Mouse (Mus musculus) liver, embryonic 13.5 days (tissue): ENCODE measurements around the gene Ndufv1. TPM values are rescaled to one million over a fixed set of nuclear protein-coding genes. Genes with fewer than 3 reads are reported as not detected.
"Not testable (repeated sequence)": the region's sequence is repeated elsewhere in the genome, so short reads cannot be mapped to it uniquely, and the experiment has no call there.

Experiments
- ATAC-seq: fragments of 200-750 bp; cut with Nextera tagmentation; 2 replicates; pipeline ENCODE4 v1.8.0; 2017; ENCODE audit warnings: low read depth, mild to moderate bottlenecking, moderate number of reproducible peaks, moderate library complexity
- DNase-seq: peaks from one replicate; pipeline ENCODE4 v3.0.0; 2022
- H3K27ac ChIP-seq: fragments of 300-500 bp; sonication (generic); 2 replicates; pipeline ENCODE4 v1.5.1; 2015; ENCODE audit warnings: moderate library complexity, mild to moderate bottlenecking, inconsistent platforms
- H3K27me3 ChIP-seq: fragments of 300-500 bp; sonication (generic); 2 replicates; pipeline ENCODE4 v1.6.1; 2015; ENCODE audit warnings: mild to moderate bottlenecking, inconsistent platforms
- H3K36me3 ChIP-seq: fragments of 300-500 bp; sonication (generic); 2 replicates; pipeline ENCODE4 v1.6.1; 2015; ENCODE audit warnings: mild to moderate bottlenecking, inconsistent platforms
- H3K4me1 ChIP-seq: fragments of 300-500 bp; sonication (generic); replicated peaks from 2 replicates; pipeline ENCODE4 v1.6.1; 2015; ENCODE audit warnings: inconsistent platforms
- H3K4me2 ChIP-seq: fragments of 300-500 bp; sonication (generic); 2 replicates; pipeline ENCODE4 v1.6.1; 2015; ENCODE audit warnings: inconsistent platforms, mild to moderate bottlenecking, moderate library complexity
- H3K4me3 ChIP-seq: fragments of 300-500 bp; sonication (generic); replicated peaks from 2 replicates; pipeline ENCODE4 v1.5.1; 2015; ENCODE audit warnings: mild to moderate bottlenecking, inconsistent platforms
- H3K9ac ChIP-seq: fragments of 300-500 bp; sonication (generic); 2 replicates; pipeline ENCODE4 v1.6.1; 2015; ENCODE audit warnings: mild to moderate bottlenecking, inconsistent platforms
- H3K9me3 ChIP-seq: fragments of 300-500 bp; sonication (generic); replicated peaks from 2 replicates; pipeline ENCODE4 v1.6.1; 2016; ENCODE audit warnings: inconsistent platforms
- WGBS: fragments of 180-500 bp; shearing (Covaris S2); methylation state at CpG from one replicate; pipeline ENCODE4 v1.1.7; 2015; ENCODE audit not compliant: insufficient replicate concordance; 5-methylcytosine and 5-hydroxymethylcytosine counted together
- polyA plus RNA-seq: library from polyadenylated mRNA; unstranded; fragments of >200 nt; fragmentation: Nextera tagmentation; extraction: Ambion mirVana; gene quantifications from 2 replicates; pipeline ENCODE4 v1.2.1, GENCODE M21; 2015

Gene Ndufv1
- polyA plus RNA-seq: 171 and 174 TPM in 2 replicates

DNA sequence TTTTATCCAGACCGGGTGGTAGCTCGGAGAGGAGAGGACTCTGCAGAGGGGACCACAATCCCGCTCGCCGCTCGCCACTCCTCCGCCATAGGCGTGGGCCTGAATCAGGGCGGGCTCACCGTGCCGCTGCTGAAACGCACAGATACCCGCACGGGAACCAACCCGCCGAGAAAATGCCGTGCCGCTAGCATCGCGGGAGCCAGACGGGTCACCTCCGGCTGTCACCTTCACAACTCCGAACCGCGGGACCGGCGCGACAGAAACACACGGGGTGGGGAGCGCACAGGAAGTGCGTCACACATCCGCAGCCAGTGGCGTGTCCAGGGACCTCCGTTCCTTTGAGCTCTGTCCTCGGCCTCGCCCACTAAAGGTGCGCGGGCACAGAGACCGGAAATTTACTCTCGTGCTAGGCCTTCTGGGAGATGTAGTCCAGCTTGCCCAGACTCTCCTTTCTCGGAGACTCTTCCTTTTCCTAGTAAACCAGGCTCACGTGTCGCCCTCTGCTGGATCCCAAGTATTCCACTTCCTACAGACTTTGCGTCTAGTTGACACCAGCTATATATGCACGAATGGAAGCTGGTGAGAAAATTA is at the start of gene Ndufv1:
Gene Ndufv1 (minus strand): TSS at position 375 of the 591 bp plus-strand sequence.
- no peaks in the 10 kb centered on the region for H3K9me3 ChIP-seq
- peak within 1 kb of the TSS; percentile 85 for H3K4me3 ChIP-seq
- under 1% methylated on average over 45 of the region's 45 CpGs for WGBS
- no peaks in the 10 kb centered on the region for H3K27me3 ChIP-seq
- ATAC-seq (peak; percentile 98), DNase-seq (peak; percentile 97)
- H3K9ac ChIP-seq: peak within 1 kb of the TSS; percentile 86
- peak within 1 kb of the TSS; percentile 79 for H3K4me2 ChIP-seq
- H3K36me3 ChIP-seq: peaks cover 34% of the 10 kb centered on the region
- peaks cover 48% of the 10 kb centered on the region for H3K4me1 ChIP-seq
- H3K27ac ChIP-seq: peak within 1 kb of the TSS; percentile 81

DNA sequence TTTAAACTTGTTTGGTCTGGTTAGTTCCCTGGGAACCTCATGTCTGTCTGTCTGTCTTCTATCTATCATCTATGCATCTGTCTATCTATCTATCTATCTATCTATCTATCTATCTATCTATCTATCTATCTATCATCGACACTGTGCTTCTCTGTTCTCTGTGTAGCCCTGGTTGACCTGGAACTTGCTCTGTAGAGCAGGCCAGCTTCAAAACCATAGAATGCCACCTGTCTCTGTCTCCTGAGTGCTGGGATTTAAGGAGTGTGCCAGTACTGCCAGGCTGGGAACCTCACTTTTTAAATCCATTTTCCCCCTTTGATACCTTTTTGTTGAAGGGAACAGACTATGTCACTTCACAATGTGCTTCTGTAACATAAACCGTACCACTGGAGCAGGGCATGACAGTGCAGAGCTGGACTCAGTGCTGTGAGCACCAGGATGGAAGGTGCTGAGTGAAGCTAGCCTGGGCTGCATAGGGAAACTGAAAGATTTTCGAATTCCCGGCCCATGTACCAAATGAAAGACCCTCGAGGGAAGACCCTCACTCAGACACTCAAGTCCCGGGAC is 48.4 kb upstream of the Ndufv1 start:
- 68% methylated on average over 6 of the region's 6 CpGs for WGBS
- Histone ChIP-seq H3K4me1 (peaks cover 55% of the 10 kb centered on the region), H3K4me3 (no peak overlapping the region), H3K36me3 (no peaks in the 10 kb centered on the region), H3K9me3 (no peaks in the 10 kb centered on the region), H3K9ac (no peak overlapping the region), H3K4me2 (no peak overlapping the region), H3K27ac (peak overlapping the region; percentile 14), H3K27me3 (no peaks in the 10 kb centered on the region)
- no peak for DNase-seq
- ATAC-seq: no peak

DNA sequence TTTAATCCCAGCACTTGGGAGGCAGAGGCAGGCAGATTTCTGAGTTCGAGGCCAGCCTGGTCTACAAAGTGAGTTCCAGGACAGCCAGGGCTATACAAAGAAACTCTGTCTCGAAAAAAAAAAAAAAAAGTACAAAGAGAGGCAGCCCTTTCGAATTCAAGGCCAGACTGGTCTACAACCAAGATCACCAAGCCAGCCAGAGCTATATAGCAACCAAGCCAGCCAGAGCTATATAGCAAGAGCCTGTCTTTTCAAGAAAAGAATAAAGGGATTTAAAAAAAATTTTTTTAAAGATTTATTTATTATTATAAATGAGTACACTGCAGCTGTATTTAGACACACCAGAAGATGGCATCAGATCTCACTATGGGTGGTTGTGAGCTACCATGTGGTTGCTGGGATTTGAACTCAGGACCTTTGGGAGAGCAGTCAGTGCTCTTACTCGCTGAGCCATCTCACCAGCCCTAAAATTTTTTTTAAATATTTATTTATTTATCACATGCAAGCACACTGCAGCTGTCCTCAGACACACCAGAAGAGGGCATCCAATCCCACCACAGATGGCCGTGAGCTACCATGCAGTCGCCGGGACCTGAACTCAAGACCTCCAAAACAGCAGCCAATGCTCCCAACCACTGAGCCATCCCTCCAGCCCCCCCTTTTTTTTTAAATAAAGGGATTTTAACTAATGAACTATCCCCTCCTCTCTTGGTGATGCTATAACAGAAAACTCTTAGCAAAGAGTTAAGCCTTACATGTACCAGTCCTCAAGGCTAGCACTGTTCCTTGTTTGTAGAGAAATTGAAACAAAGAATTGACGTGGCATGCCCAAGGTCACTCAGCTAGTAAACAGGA is 47.7 kb upstream of the Ndufv1 start:
- peak overlapping the region; percentile 84 for H3K27ac ChIP-seq
- not testable (repeated sequence) for H3K9me3 ChIP-seq, H3K9ac ChIP-seq, DNase-seq, H3K4me3 ChIP-seq, H3K27me3 ChIP-seq, H3K36me3 ChIP-seq, ATAC-seq
- peaks cover 62% of the 10 kb centered on the region for H3K4me1 ChIP-seq
- 80% methylated on average over 8 of the region's 8 CpGs for WGBS
- peak overlapping the region; percentile 68; the same call in 1 of the 2 replicates for H3K4me2 ChIP-seq

DNA sequence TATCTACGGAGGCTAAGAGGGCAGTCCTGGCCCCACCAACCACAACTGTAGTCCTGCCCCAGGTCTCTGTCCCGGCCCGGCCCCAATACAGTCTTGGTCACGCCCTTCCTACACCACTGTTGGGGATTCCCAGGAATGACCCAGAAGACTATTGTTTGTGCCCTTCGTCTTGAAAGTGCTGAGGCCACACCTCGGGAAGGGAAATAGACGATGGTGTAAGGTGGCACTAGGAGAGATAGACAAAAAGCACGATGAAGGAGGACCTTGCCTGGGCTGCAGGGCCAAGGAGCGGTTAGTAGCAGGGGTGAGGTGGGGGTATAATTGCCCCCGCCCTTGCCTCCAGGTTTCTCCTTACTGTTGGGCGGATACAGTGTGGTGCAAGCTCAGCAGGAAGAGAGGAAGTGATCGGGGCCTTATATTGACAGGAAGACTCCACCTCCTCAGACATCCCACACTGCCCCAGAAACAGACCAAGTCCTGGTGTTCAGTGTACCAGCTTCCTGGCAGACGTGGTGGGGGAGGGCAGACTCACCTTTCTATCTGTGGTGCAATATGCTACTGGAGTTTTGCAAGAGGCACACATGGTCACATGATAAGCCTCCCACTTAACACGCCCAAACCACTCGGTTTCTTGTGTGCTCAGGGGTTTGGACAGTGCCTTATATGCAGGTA is 46.6 kb upstream of the Ndufv1 start, which contains the start of gene Gstp3:
Gene Gstp3 (minus strand): TSS at position 501 of the 672 bp plus-strand sequence.
- WGBS: 15% methylated on average over 15 of the region's 15 CpGs
- peak within 1 kb of the TSS; percentile 60 for H3K9ac ChIP-seq
- H3K4me2 ChIP-seq: peak within 1 kb of the TSS; percentile 68
- peaks cover 63% of the 10 kb centered on the region for H3K4me1 ChIP-seq
- peak; percentile 72 for DNase-seq
- H3K27ac ChIP-seq: peak within 1 kb of the TSS; percentile 84
- H3K9me3 ChIP-seq: no peaks in the 10 kb centered on the region
- peak within 1 kb of the TSS; percentile 44 for H3K4me3 ChIP-seq
- no peaks in the 10 kb centered on the region for H3K36me3 ChIP-seq
- no peaks in the 10 kb centered on the region for H3K27me3 ChIP-seq
- ATAC-seq: peak; percentile 92

DNA sequence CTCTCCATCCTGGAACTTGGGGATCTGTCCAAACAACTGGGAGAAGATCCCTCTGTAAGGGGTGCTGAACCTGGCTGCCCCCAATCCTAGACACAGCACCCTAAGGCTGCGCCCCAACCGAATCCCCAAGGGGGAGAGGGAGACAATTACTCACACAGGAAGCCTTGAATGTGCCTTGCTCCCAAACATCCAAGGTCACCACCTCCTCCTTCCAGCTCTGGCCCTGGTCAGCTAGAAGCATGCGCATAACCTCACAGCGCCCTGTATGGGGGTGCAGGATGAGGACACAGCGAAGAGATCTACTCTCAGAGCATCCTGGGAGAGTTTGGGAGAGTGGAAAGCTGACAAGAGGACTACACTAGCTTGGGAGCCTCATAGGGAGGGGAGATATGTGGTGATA is 46.0 kb upstream of the Ndufv1 start:
- H3K4me1 ChIP-seq: peaks cover 61% of the 10 kb centered on the region
- H3K4me3 ChIP-seq: peak overlapping the region; percentile 44

DNA sequence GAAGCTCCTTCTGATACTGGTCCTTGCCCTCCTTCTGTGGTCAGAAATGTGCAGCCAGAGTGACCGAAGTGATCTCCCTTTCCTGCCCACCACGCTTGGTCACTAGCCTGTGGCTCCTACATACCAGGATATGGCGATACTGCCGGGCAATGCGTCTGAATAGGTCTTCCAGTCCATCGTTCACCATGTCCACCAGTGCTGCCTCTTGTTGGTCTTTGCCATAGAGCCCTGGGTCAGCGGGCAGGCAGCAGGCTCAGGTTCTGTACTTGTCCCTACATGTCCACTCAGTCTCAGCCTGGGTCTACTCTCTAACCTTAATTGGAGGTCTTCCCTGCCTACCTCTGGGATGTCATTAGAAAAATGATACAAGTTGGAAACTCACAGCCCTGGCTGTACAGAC is 45.4 kb upstream of the Ndufv1 start:
- Histone ChIP-seq H3K27me3 (no peaks in the 10 kb centered on the region), H3K9ac (peak overlapping the region; percentile 60; the same call in 1 of the 2 replicates), H3K9me3 (no peaks in the 10 kb centered on the region), H3K4me1 (peaks cover 61% of the 10 kb centered on the region), H3K36me3 (no peaks in the 10 kb centered on the region), H3K4me3 (no peak overlapping the region), H3K4me2 (peak overlapping the region; percentile 68; the same call in 1 of the 2 replicates), H3K27ac (peak overlapping the region; percentile 84)
- no peak for ATAC-seq
- no peak for DNase-seq
- 87% methylated on average over 7 of the region's 7 CpGs for WGBS

More for the DNA sequence above, 46.0 kb upstream of the Ndufv1 start:
- 82% methylated on average over 5 of the region's 5 CpGs for WGBS
- Histone ChIP-seq H3K36me3 (no peaks in the 10 kb centered on the region), H3K27ac (peak overlapping the region; percentile 84), H3K4me2 (peak overlapping the region; percentile 68), H3K9me3 (no peaks in the 10 kb centered on the region), H3K9ac (peak overlapping the region; percentile 60), H3K27me3 (no peaks in the 10 kb centered on the region)
- no peak for DNase-seq
- no peak for ATAC-seq

DNA sequence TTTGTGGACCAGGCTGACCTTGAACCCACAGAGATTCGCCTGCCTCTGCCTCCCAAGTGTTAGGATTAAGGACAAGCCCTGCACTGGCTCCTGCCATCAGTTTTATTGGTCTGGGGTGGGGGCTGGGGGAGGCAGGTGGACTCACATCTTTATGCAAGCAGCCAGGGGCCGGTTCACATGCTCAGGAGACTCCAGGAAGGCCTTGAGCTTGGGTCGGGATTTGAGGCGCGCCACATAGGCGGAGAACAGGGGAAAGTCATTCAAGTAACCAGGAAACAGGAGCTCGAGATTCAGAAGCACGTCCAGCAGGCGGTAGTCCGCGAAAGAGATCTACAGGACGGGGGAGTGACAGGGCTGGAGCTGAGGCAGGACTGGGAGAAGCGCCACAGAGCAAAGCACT is 44.8 kb upstream of the Ndufv1 start:
- DNase-seq (no peak), ATAC-seq (no peak)
- no peak overlapping the region for H3K4me2 ChIP-seq
- no peaks in the 10 kb centered on the region for H3K36me3 ChIP-seq
- H3K9me3 ChIP-seq: no peaks in the 10 kb centered on the region
- H3K27ac ChIP-seq: peak overlapping the region; percentile 84
- H3K4me1 ChIP-seq: peaks cover 66% of the 10 kb centered on the region
- no peak overlapping the region for H3K9ac ChIP-seq
- no peak overlapping the region for H3K4me3 ChIP-seq
- no peaks in the 10 kb centered on the region for H3K27me3 ChIP-seq
- WGBS: 75% methylated on average over 13 of the region's 13 CpGs

DNA sequence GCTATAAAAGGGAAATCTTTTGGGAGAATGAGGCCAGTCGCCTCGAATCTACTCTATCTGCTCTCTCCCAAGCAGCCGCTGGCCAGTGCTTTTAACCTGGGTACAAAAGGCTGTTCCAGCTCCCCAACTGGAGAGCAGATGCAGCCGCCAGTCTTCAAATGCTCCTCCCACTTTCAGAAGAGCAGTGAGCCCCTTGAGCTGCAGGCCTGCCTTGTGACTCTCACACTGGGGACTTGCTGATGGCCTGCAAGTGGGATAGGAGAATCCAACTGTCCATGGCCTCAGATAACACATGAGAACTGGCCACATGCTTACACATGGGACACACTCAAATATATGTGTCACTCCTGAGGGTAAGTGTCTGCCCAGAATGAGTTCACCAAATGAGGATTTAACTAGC is 44.1 kb upstream of the Ndufv1 start:
- Histone ChIP-seq H3K4me3 (no peak overlapping the region), H3K4me1 (peaks cover 69% of the 10 kb centered on the region), H3K36me3 (no peaks in the 10 kb centered on the region), H3K27ac (peak overlapping the region; percentile 84), H3K9ac (peak overlapping the region; percentile 30; the same call in 1 of the 2 replicates), H3K9me3 (no peaks in the 10 kb centered on the region), H3K4me2 (no peak overlapping the region), H3K27me3 (no peaks in the 10 kb centered on the region)
- WGBS: 54% methylated on average over 4 of the region's 4 CpGs
- no peak for ATAC-seq
- DNase-seq: no peak

DNA sequence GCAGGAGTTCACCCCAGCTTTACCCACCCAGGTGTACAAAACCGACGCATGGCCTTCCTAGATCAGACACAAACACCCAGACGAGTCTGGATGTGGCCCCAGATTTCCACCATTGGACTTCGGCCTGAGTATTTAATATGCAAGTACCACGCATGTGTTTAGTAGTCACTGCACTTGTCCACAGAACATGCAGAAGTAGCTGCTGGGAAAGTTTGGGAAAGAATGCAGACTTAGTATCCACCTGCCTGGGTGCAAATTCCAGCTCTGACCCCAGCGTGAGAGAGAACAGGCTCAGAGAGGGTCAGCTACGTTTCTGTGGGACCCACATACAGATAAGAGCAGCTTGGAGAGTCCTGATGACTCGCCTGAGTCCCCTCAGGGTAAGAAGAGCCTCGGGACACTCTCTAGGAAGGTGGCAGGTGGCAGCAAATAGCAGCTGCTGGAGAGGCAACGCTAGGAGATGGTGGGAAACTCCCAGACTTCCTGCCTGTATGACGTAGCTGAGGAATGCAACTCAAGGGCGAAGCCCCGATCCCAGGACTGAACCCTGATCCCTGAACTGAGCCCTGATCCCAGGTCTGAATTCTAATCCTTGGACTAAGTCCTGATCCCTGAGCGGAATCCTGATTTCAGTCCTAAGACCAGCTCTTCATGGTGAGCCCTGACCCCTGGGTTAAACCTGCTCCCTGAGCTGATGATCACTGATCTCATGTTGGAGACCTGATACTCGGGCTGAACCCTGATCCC is 43.5 kb upstream of the Ndufv1 start:
- 53% methylated on average over 15 of the region's 15 CpGs for WGBS
- H3K4me1 ChIP-seq: peaks cover 68% of the 10 kb centered on the region
- H3K4me2 ChIP-seq: no peak overlapping the region
- ATAC-seq (no peak), DNase-seq (no peak)
- peak overlapping the region; percentile 30; the same call in 1 of the 2 replicates for H3K9ac ChIP-seq
- H3K9me3 ChIP-seq: no peaks in the 10 kb centered on the region
- H3K27me3 ChIP-seq: no peaks in the 10 kb centered on the region
- H3K36me3 ChIP-seq: no peaks in the 10 kb centered on the region
- peak overlapping the region; percentile 84 for H3K27ac ChIP-seq
- no peak overlapping the region for H3K4me3 ChIP-seq

DNA sequence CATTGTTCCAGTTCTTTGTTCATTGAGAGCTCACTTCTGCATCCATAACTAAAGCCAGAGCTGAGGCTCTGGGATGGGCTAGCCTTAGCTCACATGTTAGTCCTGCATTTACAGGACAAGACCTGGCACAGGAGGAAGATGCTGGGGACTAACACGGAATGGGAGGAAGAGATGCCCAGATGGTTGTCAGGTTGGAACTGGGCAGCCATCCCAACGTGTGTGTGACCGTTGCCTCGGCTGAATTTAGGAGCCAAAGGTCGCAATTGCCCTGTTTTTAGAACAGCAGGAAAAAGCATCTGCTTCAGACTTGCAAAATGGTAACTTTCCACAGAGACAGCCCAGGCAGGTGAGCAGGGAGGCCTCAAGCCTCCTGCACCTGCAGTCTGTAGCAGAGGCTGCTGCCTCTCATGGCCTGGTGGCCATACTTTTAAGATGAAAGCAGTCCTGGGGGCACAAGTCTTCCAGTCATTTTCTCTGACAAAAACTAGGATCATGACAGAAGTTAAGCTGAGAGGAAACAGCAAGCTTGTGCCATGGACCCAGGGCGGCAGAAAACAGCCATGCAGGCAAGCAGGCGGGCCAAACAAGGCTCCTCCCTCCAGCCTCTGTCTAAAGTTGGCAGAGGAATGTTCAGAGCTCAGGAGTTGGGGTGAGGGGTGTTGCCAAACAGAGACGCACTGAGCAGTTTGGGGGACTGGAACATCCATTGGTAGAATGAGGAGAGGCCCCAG is 42.8 kb upstream of the Ndufv1 start:
- no peaks in the 10 kb centered on the region for H3K36me3 ChIP-seq
- WGBS: 60% methylated on average over 8 of the region's 8 CpGs
- no peaks in the 10 kb centered on the region for H3K9me3 ChIP-seq
- no peak overlapping the region; the same call in 1 of the 2 replicates for H3K9ac ChIP-seq
- no peaks in the 10 kb centered on the region for H3K27me3 ChIP-seq
- peak overlapping the region; percentile 84 for H3K27ac ChIP-seq
- no peak overlapping the region for H3K4me2 ChIP-seq
- no peak for ATAC-seq
- H3K4me3 ChIP-seq: no peak overlapping the region
- no peak for DNase-seq
- H3K4me1 ChIP-seq: peaks cover 61% of the 10 kb centered on the region
